Mouse (Mus musculus) cerebellum, adult 9-11 months (tissue): ENCODE measurements at regions not wholly inside any gene's neighbourhood (a gene's known extent, or its start where the extent isn't known, plus 50 kb on each side); places are given as distances from the start of the nearest gene placed in this dataset.

Experiments used
- DNase-seq: peaks from one replicate; pipeline ENCODE4 v3.0.0; 2022

DNA sequence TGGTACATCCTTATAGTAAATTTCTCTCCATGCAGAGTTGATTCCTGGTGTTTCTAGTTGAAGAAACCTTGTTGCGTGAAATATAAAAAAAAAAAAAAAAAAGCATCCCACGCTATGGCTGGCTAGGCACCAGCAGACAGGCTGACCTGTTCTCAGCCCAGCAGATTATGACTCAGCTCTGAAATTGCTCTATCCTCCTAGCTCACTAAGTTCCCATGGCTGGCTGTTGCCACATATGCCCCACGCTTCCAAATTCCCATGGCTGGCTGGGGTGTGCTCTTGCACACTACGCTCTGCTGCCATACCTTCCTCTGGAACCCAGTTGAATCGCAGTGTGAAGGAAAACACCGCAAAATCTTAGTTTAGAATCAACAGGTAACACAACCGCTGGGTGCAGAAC lies 270.1 kb downstream of the Mid1ip1 start:
- no peak for DNase-seq

DNA sequence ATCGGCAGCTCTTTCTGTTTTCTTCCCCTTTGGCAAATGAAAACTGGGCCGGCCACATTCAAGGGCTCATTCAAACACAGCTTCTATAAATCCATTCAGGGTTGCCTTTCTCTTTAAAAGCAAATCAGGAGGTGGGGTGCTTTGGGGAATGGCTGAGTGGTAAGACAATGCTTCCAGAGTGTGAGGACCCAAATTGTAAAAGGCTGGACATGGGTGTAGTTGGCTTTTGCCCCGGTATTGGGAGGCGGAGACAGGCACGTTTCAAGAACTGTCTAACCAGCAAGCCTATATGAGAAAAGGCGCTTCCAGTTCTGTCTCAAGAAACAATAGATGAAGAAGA lies 277.0 kb downstream of the Mid1ip1 start:
- no peak for DNase-seq

DNA sequence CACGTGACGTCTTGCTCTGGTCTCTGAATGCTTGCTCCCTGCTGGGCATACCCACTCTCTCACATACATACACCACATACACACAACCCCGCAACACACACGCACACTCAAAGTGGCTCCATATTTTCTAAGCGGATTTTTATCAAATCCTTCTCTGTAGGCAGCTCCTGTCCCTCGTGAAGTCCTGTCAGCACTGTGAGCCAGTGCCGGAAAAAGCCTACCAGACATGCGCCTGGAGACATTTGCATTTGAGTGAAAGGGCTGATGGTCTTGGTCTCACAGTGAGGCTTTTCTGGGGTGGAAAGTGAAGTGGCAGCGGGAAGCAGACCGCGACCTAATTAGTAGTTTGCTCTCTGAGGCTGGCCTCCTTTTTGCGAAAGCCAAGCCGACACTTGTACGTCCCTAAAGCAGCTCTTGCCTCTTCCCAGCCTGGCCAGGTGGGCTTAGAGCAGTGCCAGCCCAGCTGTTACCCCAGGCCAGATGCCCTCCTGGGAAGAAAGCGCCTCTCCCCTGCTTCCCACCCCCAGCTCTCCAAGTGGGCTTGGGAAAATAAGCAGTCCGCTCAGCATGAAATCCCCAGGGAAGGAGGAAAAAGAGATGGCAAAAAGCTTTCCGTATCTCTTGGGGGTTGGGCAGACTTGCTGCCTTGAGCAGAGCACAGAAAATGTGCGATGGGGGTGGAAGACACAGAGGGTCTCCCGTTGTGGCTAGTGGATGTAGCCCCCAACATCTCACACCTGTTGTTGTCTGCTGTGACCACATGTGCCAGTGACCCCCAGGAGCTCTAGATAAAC lies 277.6 kb downstream of the Mid1ip1 start:
- DNase-seq, result peak; percentile 20

DNA sequence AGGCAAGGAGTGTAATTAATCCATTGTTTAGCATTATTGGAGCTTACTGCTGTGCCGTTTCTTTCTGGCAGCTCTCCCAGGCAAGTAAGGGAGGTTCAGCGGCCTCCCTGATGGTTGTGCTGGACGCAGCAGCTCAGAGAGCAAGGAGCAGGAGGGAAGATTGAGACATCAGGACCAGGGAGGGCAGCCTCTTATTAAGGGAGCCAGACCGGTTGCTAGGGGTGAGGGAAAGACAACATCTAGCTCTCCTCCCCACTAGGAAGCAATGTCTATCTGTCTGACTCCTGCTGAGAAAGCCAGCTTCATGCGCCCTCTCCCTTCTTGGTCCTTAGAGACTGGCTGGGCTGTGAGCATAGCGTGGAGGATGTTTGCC lies 278.2 kb downstream of the Mid1ip1 start:
- peak; percentile 4 for DNase-seq

DNA sequence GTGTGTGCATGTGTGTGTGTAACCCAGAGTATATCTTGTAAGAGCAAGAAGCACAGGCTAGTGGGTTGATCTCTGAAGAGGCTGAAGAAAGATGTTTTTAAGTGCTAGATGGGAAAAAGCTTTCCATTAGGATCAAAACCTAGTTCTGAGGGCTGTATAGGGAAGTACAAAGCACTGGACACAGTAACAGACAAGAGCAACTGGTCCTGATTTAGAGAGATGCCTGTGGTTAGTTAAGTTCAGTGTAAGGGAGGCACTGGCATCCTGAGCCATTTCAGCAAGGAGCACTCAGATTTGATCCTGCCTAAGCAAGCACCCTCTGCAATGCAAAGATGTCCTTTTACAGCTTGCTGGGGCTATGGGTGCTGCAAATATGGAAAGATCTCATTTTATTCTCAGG lies 280.1 kb downstream of the Mid1ip1 start:
- no peak for DNase-seq

DNA sequence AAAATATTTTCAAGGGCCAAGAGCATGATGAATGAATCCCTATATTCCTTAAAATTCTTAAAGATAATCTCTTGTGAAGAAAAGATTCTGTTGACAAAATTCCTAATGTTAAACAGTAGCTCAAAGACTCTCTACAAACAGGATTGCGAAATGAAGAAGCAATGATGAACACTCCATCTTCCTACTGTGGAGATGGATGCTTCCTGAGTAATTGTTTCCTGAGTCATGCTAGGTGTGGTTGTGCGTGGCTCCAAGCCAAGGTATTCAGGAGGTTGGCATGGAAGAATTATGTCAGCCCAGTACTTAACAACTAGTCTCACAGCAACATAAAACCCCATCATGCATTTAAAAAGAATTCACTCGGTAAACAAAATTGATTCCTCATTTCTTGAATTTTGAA lies 286.4 kb downstream of the Mid1ip1 start:
- DNase-seq, result no peak

DNA sequence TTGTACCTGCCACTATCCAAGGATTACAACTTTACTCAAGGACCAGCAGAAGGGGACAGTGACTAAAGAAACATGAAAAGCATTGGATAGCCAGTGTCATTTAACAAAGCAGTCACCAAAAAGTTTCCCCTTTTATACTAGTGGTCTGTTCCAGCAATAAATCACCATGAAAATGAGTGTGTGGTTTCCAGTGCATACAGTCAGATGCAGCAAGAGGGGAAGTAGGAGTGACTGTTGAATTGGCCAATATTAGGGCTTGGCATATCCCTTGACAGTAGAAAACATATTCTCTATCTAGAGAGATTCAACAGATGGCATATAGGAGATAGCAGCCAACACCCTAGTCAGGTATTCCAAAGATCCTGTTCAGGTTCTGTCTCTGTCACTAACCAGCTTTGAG lies 259.8 kb upstream of the H2al1a start:
- no peak for DNase-seq

DNA sequence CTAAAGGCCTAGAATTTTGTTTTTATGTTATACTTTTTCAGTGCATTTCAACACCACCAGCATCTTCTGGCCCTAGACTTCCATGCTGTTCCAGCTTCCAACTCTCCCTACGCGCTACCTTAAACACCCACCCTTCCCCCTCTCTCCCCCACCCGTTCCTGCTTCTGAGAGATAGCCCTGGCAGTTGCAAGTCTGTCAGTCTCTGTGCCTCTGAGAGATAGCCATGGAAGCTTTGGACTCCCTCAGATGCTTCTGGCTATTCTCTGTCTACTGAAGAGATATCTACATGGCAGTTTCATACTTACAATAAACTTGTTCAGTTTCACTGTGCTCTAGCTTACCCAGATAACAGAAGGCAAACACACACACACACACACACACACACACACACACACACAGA lies 252.3 kb upstream of the H2al1a start:
- DNase-seq, result no peak

DNA sequence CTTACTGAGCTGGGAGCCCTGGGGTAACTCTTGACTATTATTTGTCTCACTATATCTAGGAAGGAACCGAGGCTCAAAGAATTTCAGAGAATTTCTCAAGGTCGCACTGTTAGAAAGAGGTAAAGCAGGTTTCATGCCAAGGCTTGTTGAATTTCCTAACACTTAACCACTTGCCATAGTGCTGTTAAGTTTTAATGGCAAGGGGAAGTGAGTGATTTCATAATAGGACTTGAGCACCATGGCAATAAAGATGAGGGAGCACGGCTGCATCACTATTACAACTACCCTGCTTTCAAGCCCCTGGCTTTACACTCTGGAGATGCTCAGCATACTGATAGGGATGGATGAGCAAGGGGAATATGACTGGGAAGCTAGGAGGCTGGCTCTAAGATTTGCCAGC lies 216.9 kb upstream of the H2al1a start:
- DNase-seq, result no peak

DNA sequence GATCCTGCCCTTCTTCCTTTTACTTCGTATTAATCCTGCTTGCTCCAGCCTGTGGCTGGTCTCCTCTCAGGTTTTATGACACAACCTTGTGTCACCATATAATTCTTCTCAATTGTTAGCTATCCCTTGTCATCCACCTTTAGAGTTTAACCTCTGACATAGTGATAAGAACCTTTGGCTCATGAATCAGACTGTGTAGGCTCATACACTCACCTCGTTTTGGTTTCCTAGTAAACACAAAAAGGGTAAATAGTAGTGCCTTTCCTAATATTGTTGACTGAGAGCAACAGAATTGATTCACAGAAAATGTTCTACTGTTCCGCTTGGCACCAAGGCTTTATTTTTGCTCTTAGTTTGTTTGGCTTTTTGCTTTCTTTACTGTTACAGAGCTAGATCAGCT lies 216.2 kb upstream of the H2al1a start:
- no peak for DNase-seq

DNA sequence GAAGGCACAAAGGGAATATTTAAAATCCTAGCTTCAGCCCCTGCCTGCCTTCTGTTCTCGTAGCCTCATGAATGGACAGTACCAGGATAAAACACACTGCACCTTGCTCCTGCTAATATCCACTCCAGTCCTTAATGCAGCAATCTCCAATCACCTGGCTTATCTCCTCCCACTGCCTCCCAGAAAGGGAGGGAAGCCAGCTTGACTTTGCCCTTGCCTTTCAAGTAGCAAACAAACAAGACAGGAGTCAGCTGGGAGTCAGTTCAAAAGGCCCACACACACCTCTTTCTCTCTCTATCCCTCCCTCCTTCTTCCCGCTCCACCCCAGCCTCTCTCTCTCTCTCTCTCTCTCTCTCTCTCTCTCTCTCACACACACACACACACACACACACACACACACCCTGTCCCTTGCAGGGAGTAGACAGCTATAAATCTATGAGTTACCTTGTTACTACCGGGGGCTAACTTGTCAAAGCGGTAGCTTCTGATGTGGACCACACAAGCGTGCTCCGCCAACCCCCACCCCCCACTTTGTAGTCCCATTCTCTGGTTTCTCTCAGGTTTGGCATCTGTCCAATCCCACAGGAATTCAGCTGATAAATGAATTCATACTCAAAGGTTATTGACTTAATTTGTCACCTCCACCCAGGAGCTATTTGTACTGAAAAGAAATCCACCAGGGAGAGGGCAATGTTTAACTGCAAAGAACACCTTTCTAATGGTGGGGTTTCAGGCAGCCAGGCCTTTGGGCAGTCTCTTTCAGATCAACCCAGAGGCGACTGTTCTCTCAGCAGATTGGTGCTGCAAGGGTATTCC lies 212.6 kb upstream of the H2al1a start:
- no peak for DNase-seq

DNA sequence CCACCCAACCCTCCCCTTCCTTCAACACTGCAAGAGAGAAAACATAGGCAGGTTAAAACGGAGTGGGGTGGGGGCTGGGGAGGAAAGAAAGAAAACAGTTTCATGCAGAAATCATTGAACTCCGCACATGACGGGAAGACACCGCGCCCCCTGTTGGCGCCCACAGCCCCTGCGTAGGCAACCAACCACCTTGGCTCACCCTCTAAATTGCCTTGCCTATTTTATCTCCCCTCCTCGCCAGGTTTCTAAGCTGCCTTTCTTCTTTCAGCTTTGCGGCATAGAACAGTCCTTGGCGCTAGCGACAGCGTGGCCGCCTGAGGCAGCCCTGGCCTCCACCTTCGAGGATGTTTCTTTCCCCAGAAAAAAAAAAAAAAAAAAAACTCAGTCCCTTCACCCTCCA lies 211.1 kb upstream of the H2al1a start:
- no peak for DNase-seq

DNA sequence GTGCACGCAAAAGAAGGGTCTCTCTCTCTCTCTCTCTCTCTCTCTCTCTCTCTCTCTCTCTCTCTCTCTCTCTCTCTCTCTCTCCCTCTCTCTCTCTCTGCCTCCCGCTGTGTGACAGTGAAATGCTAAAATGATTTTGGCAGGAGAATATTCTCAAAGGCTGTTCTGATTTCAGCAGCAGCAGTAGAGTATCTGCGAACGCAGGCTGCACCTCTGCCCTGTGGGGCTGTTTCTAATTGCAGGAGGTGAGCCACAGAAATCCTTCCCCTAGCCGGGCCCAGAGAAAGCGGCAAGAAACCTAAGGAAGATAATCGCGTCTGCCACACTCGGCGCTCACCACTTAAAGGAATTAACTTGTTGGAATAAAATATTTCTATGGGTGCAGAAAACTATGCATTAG lies 210.6 kb upstream of the H2al1a start:
- no peak for DNase-seq

DNA sequence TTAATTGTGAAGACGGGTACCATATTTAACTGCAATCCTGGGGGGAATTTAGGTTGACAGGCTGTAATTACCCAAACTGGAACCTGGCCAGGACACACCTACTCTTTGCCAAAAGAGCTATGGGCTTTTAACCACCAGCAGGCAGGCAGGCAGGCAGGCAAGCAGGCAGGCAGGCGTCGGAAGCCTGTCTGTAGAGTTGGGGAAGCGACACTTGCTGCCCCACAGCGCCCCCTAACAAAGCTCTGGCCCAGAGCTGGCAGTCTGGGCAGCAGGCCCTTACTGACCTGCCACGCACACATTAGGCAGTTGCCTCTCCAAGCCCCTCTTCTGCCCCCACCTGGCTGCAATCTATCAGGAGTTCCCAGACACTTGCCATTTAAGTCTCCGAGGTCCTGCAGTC lies 208.6 kb upstream of the H2al1a start:
- DNase-seq, result peak; percentile 16

DNA sequence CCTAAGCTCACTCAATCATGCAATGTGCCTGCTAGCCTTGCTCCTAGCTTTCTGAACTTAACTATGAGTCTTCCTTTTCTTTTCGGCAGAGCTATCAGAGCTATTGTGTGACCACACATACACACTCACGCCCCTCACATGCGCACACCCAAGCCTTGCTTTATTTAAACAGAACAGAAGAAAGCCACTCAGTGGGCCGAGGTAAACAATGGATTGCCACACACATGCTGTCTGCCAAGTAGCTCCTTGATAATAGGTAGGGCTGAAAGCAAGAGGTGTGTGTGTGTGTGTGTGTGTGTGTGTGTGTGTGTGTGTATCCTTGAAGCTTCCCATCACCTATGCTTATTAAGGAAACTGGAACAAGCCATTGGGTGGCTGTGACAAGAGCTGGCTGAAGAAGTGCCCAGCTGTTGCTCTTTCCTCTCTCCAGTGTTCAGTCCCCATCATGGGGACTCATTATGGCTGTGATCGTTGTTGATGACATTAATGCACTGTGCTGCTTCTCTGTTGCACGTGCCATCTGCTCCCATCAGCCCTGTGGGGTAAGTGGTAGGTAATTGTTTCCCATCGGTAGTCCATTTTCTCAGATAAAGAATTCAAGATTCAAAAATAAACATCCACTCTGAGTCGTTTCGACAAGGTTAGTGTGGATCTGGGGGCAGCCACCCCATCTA lies 201.3 kb upstream of the H2al1a start:
- DNase-seq, result no peak

DNA sequence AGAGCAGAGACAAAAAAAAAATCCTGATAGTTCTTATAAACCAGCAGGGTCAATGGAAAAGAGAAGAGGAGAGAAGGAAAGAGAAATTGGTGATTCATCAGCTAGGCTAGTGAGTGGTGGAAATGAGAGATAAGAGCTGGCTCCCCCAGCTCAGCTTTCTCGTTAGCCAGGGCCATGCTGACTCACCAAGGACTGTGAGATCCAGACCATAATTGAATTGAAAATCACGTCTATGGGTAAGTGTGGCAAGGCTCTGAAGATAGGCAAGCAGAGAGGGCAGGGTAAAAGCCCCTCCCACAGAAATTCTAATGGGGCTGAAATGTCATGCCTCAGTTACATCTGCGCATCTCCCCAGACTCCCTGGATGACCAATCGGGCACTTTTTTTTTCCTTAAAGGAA lies 200.7 kb upstream of the H2al1a start:
- DNase-seq, result no peak

DNA sequence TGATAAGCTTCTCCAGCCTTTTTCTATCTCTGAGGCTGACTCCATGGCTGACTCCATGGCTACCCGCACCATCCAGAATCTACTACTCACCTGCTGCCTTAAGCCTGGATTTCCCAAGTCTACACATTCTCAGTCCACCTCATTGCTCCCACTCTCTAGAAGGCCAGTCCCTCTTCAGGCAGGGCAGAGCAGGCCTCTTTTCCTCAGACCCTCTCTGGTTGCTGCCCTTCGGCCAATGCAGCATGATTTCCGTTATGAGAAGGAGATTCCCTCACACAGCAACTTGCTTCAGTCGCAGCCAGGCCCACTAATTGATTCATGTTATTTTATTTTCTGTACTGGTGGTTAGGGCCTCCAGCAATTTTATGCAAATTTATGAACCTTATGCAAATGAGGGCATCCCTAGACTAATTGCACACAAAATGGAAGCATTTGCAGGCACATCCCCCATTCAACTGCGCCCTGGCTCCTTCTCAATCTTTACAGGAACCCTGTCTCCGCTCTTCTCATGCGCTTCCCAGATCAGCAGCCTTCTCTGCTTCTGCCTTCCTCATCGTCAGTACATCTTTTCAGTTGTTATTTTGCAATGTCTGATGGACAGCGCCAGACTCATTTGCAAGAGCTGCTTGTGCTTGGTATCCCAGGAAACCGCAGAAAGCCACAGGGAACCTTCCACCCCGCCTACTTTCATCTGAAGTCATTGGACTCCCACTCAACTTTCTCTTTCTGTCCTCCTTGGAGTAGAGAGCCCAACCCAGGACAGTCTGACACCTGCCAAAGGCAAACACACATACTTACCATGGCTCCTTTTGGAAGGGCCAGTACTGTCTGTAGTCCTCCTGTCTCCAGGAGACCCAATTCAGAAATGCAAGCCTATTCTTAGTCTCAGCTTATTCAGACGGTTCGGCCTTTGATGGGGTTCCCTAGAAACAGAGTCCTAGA lies 199.6 kb upstream of the H2al1a start:
- DNase-seq, result peak; percentile 7

DNA sequence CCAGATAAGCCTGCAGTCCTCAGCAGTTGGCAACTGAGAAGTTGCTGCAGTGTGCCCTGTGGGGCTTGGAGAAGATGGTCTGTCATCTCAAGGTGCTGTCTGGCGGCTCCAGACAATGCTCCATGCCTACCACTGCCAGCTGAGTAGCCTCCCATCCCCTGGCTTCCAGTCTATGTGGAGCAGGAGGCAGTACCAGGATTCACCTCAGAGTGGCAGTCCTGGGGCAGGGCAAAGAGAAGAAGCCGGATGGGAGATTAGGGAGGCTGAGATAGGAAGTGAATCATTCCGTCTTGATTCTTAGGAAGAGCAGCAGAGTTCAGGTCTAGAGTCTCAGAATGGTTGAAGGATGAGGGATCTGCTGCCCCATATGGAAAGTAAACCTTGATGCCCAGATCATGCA lies 198.1 kb upstream of the H2al1a start:
- no peak for DNase-seq

DNA sequence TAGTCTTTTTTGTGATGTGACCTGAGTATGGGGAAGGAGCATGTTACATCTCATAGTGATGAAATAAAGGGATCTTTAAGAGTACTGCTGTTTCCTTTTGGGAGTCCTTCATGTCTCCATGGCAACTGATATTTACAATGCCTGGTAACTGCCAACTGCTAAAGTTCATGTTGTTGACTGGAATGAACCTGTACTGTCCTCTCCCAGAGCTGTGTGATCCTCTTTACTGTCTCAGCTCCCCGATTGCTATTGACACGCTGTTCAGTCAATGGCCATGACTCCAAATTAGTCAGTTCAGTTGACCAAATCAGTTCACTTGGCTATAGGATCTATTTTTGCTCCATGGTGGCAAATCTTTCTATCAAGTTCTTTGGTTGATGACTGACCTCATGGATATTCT lies 167.8 kb upstream of the H2al1a start:
- DNase-seq, result no peak

DNA sequence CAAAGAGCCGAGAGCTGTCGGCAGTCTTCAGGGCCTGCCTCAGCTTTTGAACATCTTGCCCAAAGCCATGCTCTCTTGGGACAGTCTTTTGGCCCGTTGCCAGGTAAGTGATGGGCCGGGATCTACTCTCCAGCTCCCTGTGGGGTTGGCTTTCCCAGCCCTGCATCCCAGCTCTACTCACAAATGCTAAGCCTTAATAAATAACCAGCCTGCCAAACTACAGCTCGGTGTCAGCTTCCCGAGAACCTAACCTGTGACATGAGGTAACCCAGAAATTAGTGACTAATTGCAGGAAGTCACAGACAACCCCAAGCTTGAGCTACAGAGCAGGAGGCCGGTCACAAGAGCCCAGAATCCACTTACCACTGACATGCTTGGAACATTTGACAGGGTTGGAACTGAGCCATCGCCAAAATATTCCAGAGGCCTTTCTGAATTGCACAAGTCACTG lies 159.1 kb upstream of the H2al1a start:
- peak; percentile 37 for DNase-seq

DNA sequence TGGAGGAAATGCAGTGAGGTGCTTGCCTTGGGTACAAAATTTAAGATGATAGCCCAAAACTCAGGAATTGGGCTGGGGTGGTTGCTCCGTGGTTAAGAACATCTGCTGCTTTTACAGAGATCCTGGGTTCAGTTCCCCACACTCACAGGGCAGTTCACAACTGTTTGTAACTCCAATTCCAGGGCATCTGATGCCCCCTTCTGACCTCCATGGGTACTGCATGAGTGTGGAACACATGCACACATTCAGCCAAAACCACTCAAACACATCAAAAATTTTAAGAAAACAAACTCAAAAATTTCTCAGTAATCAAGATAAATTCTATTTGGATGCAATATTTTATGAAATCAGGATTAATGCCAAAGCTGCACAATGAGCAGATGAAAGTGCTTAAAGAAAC lies 157.8 kb upstream of the H2al1a start:
- no peak for DNase-seq

DNA sequence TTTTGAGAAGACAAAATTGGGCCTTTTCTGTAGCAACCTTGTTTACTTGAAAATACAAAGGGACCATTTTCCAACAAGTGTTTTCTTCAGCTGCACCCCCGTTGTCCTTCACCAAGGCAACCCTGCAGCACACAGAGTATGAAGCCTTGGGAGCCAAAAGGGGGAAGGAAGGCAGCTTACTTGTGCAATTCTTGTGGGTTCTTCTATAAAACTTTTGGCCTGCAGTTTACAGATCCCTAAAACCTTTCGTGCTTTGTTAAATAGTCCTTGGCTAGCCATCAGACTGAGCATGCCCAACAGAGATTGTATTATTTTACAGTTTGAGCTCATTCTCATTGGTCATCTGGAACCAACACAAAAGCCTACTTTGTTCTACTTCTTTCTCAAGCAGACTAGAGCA lies 140.6 kb upstream of the H2al1a start:
- DNase-seq, result peak; percentile 12

DNA sequence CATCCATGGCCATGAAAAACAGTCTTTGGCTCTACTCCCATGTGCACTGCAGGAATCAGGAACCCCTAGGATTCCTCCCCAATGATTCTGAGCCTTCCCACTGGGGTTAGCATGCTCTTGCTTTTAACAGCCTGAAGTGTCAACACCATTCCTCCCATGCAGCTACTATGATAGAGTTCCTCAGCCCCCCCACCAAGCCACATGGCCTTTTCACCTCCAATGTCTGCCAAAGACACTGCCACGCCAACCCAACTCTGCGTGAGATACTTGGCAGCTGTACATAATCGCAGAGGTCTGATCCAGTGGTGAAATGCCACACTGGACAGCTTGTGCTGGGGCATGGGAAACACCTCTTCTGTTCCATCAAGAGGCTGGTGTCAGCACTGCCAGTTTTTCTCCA lies 128.6 kb upstream of the H2al1a start:
- no peak for DNase-seq
